Mouse (Mus musculus) lung, postnatal 0 days (tissue): ENCODE measurements around the gene Creb3l2. TPM values are rescaled to one million over a fixed set of nuclear protein-coding genes. Genes with fewer than 3 reads are reported as not detected.
"Not testable (repeated sequence)": the region's sequence is repeated elsewhere in the genome, so short reads cannot be mapped to it uniquely, and the experiment has no call there.

Experiments
- ATAC-seq: fragments of 200-750 bp; cut with Nextera tagmentation; 2 replicates; pipeline ENCODE4 v1.8.0; 2017; ENCODE audit warnings: moderate library complexity
- DNase-seq: peaks from one replicate; pipeline ENCODE4 v3.0.0-alpha.2; 2016; ENCODE audit warnings: low spot score
- H3K27ac ChIP-seq: fragments of 300-500 bp; sonication (generic); 2 replicates; pipeline ENCODE4 v1.5.1; 2014; ENCODE audit warnings: antibody characterized with exemption, mild to moderate bottlenecking, low read length, mixed read lengths
- H3K27me3 ChIP-seq: fragments of 300-500 bp; sonication (generic); replicated peaks from 2 replicates; pipeline ENCODE4 v1.6.1; 2014; ENCODE audit warnings: low read length, mixed read lengths; ENCODE audit not compliant: insufficient read depth
- H3K36me3 ChIP-seq: fragments of 300-500 bp; sonication (generic); 2 replicates; pipeline ENCODE4 v1.6.1; 2014; ENCODE audit warnings: low read length, mixed read lengths; ENCODE audit not compliant: insufficient read depth
- H3K4me1 ChIP-seq: fragments of 300-500 bp; sonication (generic); 2 replicates; pipeline ENCODE4 v1.6.1; 2014; ENCODE audit warnings: antibody characterized with exemption, low read depth, low read length, mixed read lengths; ENCODE audit not compliant: insufficient read depth
- H3K4me2 ChIP-seq: fragments of 300-500 bp; sonication (generic); replicated peaks from 2 replicates; pipeline ENCODE4 v1.6.1; 2014; ENCODE audit warnings: low read depth, mild to moderate bottlenecking, low read length, moderate library complexity, mixed read lengths
- H3K4me3 ChIP-seq: fragments of 300-500 bp; sonication (generic); 2 replicates; pipeline ENCODE4 v1.5.1; 2014; ENCODE audit warnings: low read depth, low read length
- H3K9ac ChIP-seq: fragments of 300-500 bp; sonication (generic); replicated peaks from 2 replicates; pipeline ENCODE4 v1.6.1; 2014; ENCODE audit warnings: low read depth, mild to moderate bottlenecking
- H3K9me3 ChIP-seq: fragments of 300-500 bp; sonication (generic); 2 replicates; pipeline ENCODE4 v1.6.1; 2016; ENCODE audit warnings: low read length, mixed read lengths
- CTCF ChIP-seq: IDR thresholded peaks from 2 replicates; pipeline ENCODE4 v1.5.1; 2016; ENCODE audit warnings: antibody characterized with exemption, mild to moderate bottlenecking
- EP300 ChIP-seq: IDR thresholded peaks from 2 replicates; pipeline ENCODE4 v1.6.1; 2016; ENCODE audit warnings: antibody characterized with exemption, mild to moderate bottlenecking, control low read depth
- WGBS: fragments of 180-500 bp; shearing (Covaris S2); extraction: QIAGEN DNeasy Blood & Tissue Kit; methylation state at CpG from one replicate; pipeline ENCODE4 v1.1.7; 2014; 5-methylcytosine and 5-hydroxymethylcytosine counted together
- polyA plus RNA-seq: library from polyadenylated mRNA; unstranded; fragments of >200 nt; fragmentation: Nextera tagmentation; extraction: Ambion mirVana; gene quantifications from 2 replicates; pipeline ENCODE4 v1.2.1, GENCODE M21; 2015

Creb3l2 gene
- polyA plus RNA-seq, 1 experiment from 2014 or later: 23.8 TPM

- Histone ChIP-seq H3K4me2 (no peak overlapping the region), H3K9me3 (no peaks in the 10 kb centered on the region), H3K36me3 (no peaks in the 10 kb centered on the region), H3K4me3 (no peak overlapping the region), H3K4me1 (no peaks in the 10 kb centered on the region), H3K27me3 (no peaks in the 10 kb centered on the region), H3K9ac (no peak overlapping the region), H3K27ac (no peak overlapping the region)
- TF ChIP-seq EP300: no peak
- peak; percentile 61 for TF ChIP-seq CTCF
- ATAC-seq (no peak), DNase-seq (peak; percentile 52)
- 82% methylated on average over 4 of the region's 4 CpGs for WGBS
Observed at GRCm38 (mm10) chr6:37473674-37474342, 31.9 kb upstream of the Creb3l2 start.

DNA sequence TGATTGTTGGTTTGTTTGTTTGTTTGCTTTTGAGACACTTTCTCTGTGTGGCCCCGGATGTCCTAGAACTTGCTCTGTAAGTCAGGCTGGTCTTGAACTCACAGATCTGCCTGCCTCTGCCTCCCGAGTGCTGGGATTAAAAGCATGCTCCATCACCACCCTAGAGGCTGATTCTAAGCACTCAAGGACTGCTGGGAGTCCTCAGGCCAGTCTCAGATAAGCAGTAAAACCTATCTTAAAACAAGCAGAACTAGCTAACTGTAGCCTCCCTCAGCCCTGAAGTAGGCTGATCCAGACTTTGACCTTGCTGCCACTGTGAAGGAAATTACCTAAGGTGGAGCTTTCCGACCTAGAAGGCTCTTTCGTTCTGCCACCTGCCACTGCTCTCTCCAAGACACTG, 28.3 kb upstream of the Creb3l2 start:
- no peak overlapping the region for H3K4me2 ChIP-seq
- H3K4me1 ChIP-seq: no peaks in the 10 kb centered on the region
- TF ChIP-seq EP300 (no peak), CTCF (no peak)
- H3K9ac ChIP-seq: no peak overlapping the region
- WGBS: 65% methylated on average over 4 of the region's 4 CpGs
- no peak overlapping the region for H3K4me3 ChIP-seq
- H3K36me3 ChIP-seq: no peaks in the 10 kb centered on the region
- H3K27ac ChIP-seq: no peak overlapping the region
- no peak for DNase-seq
- no peak for ATAC-seq
- no peaks in the 10 kb centered on the region for H3K27me3 ChIP-seq
- no peaks in the 10 kb centered on the region for H3K9me3 ChIP-seq

GRCm38 (mm10) chr6:37465847-37466246, 23.9 kb upstream of the Creb3l2 start:
- no peak for DNase-seq
- no peaks in the 10 kb centered on the region for H3K4me1 ChIP-seq
- H3K9ac ChIP-seq: no peak overlapping the region
- H3K27me3 ChIP-seq: no peaks in the 10 kb centered on the region
- no peak overlapping the region for H3K4me3 ChIP-seq
- WGBS: 74% methylated on average over 5 of the region's 5 CpGs
- H3K36me3 ChIP-seq: no peaks in the 10 kb centered on the region
- TF ChIP-seq EP300 (no peak), CTCF (no peak)
- H3K4me2 ChIP-seq: no peak overlapping the region
- no peak overlapping the region for H3K27ac ChIP-seq
- H3K9me3 ChIP-seq: no peaks in the 10 kb centered on the region
- ATAC-seq: no peak

GRCm38 (mm10) chr6:37465356-37465755, 23.4 kb upstream of the Creb3l2 start:
- TF ChIP-seq CTCF (no peak), EP300 (no peak)
- H3K4me1 ChIP-seq: no peaks in the 10 kb centered on the region
- no peak overlapping the region for H3K9ac ChIP-seq
- no peak for DNase-seq
- H3K27ac ChIP-seq: no peak overlapping the region
- no peak for ATAC-seq
- no peak overlapping the region for H3K4me3 ChIP-seq
- H3K9me3 ChIP-seq: no peaks in the 10 kb centered on the region
- H3K36me3 ChIP-seq: no peaks in the 10 kb centered on the region
- no peaks in the 10 kb centered on the region for H3K27me3 ChIP-seq
- H3K4me2 ChIP-seq: no peak overlapping the region

DNA sequence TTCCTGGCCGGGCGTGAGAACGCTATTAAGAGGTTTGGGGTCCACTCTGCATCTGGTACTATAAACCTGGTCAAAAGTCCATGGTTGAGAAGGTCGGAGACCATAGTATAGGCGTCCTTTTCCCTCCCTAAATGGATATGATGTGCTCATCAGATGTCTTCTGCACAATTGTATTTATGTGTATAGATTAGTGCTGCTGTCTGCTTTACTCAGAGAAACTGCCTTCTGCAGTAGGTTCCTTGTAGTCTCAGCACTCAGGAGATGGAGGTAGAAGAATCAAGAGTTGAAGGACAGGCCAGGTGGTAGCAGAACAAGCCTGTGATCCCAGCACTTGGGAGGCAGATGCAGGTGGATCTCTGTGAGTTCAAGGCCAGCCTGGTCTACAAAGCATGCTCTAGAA, 22.6 kb upstream of the Creb3l2 start:
- Histone ChIP-seq H3K4me1 (no peaks in the 10 kb centered on the region), H3K27me3 (no peaks in the 10 kb centered on the region), H3K4me2 (peak overlapping the region; percentile 40), H3K27ac (peak overlapping the region; percentile 3; the same call in 1 of the 2 replicates), H3K9me3 (no peaks in the 10 kb centered on the region), H3K4me3 (peak overlapping the region; percentile 22; the same call in 1 of the 2 replicates), H3K36me3 (no peaks in the 10 kb centered on the region), H3K9ac (no peak overlapping the region)
- DNase-seq (peak; percentile 18), ATAC-seq (0 out of 2 replicates have a peak, but pooled peaks have one; percentile 7)
- TF ChIP-seq CTCF (no peak), EP300 (no peak)
- 1% methylated on average over 5 of the region's 5 CpGs for WGBS

- 2% methylated on average over 7 of the region's 25 CpGs for WGBS
- H3K36me3 ChIP-seq, H3K9me3 ChIP-seq, H3K27me3 ChIP-seq, H3K4me1 ChIP-seq, H3K9ac ChIP-seq, H3K27ac ChIP-seq: not testable (repeated sequence)
- peak overlapping the region; percentile 22; the same call in 1 of the 2 replicates for H3K4me3 ChIP-seq
- H3K4me2 ChIP-seq: peak overlapping the region; percentile 40; the same call in 1 of the 2 replicates
- peak; percentile 99 for ATAC-seq
- peak; percentile 50; the same call in 1 of the 2 replicates for TF ChIP-seq EP300
- TF ChIP-seq CTCF: peak; percentile 71
- DNase-seq: peak; percentile 97
Observed at GRCm38 (mm10) chr6:37463517-37464482, 21.9 kb upstream of the Creb3l2 start.
